Mouse (Mus musculus) c-Kit-negative CD71-positive TER-119-positive erythroid progenitor cells, embryonic 14.5 days (primary cell): ENCODE data around the gene Abcc9.

Experiments
- DNase-seq: peaks from one replicate; pipeline ENCODE4 v3.0.0-alpha.2; 2013; ENCODE audit warnings: low read depth, low spot score

Abcc9 gene

GRCm38 (mm10) chr6:142548377-142548776 is 153.7 kb downstream of the Abcc9 start:
- DNase-seq = no peak

- DNase-seq = no peak
Observed at GRCm38 (mm10) chr6:142545132-142545531, 157.0 kb downstream of the Abcc9 start.

GRCm38 (mm10) chr6:142543648-142544047 is 158.5 kb downstream of the Abcc9 start:
- DNase-seq = no peak

- DNase-seq = no peak
Observed at GRCm38 (mm10) chr6:142542800-142543175, 159.3 kb downstream of the Abcc9 start.

GRCm38 (mm10) chr6:142542082-142542799 is 159.9 kb downstream of the Abcc9 start:
- DNase-seq = no peak

GRCm38 (mm10) chr6:142540561-142541160 is 161.5 kb downstream of the Abcc9 start:
- no peak for DNase-seq

GRCm38 (mm10) chr6:142540131-142540530 is 162.0 kb downstream of the Abcc9 start:
- no peak for DNase-seq

GRCm38 (mm10) chr6:142538503-142538902 is 163.6 kb downstream of the Abcc9 start:
- DNase-seq = no peak
